Mouse (Mus musculus): ENCODE results near the gene Crb1. TPM values are rescaled to one million over a fixed set of nuclear protein-coding genes. Genes with fewer than 3 reads are reported as not detected.

Gene Crb1
- total RNA-seq, 1 experiment from 2014 or later = not detected

GRCm38 (mm10) chr1:139223804-139224203 is 153.1 kb downstream of the Crb1 start:
- no peak for DNase-seq

DNA sequence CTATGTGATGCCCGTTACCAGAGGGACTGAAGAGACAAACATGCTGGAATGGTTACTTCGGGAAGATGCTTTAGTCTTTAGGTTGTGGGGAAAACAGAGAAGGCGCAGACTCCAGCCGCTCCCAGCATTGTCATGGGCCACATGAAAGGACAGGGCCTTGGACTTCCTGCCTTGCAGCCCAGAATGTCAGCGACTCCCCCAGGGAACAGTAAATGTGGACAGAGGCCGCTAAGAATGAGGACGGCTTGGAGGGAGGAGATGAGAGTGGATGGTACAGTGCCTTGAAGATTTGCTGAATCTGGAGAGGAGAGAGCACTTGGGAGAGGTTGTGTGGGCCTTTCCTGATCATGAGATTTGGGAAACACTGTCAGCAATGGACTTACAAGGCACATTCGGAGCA is 161.6 kb downstream of the Crb1 start:
- DNase-seq = no peak

DNA sequence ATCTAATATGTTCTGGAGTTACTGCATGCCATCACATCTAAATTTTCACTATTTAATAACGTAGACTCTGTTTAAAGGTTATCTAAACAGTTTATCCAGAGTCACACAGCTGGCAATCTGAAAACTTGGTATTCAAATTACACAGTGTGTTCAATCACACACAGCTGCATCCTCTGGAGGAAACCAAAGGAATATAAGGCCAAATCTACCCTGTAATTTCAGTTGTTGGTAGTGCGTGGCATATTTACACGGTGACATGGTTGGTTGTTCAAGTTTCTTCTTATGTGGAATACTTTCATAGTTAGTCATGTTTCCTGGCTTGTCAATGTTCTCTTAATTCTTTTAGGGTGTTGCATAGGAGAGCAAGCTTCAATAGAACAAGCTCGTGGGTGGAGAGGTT is 166.4 kb downstream of the Crb1 start:
- DNase-seq = no peak

GRCm38 (mm10) chr1:139209796-139210195 is 167.1 kb downstream of the Crb1 start:
- peak; percentile 67 for DNase-seq

- DNase-seq = no peak
These were observed 170.6 kb downstream of the Crb1 start for GRCm38 (mm10) chr1:139206259-139206658.

DNA sequence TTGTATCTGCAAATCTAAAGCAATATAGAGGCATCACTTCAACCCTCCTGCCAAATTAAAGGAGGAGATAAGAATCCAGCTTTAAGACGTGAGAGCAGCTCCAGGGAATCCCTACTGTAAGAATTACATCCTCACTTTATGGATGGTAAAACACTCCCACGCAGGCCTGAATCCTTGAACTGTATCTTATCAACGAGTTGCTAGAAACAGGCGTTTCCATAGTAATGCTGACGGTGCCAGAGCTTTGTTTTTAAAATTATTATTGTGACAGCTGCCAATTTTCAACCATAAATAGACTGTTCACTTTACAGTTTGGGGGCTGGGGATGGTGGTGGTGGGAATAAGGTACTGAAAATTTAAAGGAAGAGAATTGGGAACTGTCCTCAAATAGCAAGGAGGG is 173.9 kb downstream of the Crb1 start:
- no peak for DNase-seq

DNA sequence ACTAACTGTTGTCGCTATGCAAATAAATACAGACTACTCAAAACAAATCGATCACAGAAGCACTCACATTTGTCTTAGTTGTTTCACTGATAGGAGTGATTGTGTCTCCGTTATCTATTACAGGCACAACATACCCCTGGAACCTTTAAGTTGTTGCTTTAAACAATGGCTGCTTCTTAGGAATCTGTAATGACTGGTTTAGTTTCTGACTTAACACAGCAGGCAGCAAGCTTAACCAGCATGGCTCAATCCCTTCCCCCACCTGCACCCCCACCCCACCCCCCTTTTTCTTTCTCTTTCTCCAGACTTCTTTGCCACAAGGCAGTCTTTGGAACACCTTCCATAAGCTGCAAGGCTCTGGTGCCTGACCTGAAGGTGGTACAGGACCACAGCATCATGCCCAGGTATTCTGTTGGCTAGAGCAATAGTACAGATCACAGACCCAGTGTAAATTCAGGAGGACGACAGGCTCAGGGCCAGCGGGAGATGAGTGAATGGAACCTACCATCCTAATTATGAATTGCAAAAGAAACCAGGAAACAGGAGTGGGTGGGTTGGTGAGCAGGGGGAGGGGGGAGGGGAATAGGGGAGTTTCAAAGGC is 182.4 kb downstream of the Crb1 start:
- no peak for DNase-seq

DNA sequence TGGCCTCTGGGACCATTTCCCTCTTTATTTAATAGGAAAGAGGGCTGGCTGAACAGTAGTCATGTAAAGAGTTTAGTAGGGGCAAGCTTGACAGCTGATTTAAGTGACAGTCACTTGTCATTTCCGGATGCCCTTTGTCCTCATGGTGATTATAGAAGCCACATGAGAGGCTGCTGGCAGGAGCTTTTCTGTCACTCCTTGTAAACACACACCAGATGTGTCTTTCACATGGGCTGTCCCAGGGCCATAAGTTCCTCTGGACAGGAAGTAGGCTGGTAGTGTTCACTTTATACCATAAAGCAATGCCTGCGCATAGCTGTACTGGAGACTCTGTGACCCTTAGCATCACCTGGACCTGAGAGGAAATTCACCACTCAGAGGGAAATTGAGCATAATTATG is 182.9 kb downstream of the Crb1 start:
- DNase-seq = no peak

DNA sequence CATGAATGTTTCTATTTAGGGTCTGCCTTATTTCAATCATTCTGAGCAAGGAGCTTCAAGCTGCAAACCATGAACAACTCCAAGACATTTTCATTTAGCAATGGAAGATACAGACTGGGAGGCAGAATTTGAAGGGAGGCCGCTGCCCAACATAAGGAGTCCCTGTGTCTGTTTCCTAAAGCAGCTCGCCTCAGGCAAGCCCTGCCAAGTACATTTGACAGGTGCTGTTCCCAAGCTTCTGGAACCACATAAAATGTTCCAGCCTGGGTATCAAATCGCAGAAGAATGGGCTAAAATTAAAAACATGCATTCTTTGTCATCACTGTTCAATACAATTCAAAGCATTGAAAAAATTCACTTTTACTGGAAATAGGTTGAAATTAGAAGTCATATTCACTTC is 184.3 kb downstream of the Crb1 start:
- no peak for DNase-seq

GRCm38 (mm10) chr1:139180481-139181149 is 196.3 kb downstream of the Crb1 start:
- no peak for DNase-seq

GRCm38 (mm10) chr1:139179707-139180106 is 197.2 kb downstream of the Crb1 start:
- DNase-seq = no peak

- DNase-seq = no peak
These were observed 202.7 kb downstream of the Crb1 start for GRCm38 (mm10) chr1:139174058-139174832.

DNA sequence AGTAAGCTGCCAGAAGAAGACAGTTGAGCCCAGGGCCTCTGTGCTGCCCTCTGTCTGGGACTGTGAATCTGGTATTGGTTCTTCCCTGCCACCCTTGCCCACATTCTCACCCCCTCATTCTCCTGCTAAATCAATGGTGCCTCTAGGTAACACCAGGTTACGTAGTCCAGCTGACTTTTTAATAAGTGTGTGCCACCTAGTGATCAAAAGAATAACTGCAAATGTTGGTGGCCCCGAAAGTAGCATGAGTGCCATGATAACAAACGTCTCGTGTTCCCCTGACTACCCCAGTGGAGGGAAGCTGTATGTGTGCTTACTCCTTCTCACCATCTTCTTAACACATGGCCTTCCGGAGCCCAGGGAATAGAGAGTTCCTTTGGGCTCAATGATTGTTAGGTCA is 214.1 kb downstream of the Crb1 start:
- no peak for DNase-seq

DNA sequence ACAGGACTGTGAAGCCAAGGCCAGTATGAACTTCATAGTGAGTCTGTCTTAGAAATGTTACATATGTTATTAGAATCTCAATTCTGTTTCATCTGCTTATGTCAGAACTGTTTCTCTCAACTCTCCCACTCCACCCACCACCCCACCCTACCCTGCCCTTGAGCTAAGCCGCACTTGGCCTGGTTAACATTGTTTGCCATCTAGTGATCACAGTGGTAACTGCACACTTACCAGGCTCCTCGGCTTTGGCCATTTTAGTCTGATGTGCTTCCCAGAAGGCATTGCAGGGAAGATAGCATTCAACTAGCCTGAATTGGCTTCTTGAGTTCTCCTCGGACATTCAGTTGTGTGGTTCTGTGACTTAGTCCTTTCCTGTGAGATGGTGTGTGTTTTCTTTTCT is 215.3 kb downstream of the Crb1 start:
- no peak for DNase-seq

DNA sequence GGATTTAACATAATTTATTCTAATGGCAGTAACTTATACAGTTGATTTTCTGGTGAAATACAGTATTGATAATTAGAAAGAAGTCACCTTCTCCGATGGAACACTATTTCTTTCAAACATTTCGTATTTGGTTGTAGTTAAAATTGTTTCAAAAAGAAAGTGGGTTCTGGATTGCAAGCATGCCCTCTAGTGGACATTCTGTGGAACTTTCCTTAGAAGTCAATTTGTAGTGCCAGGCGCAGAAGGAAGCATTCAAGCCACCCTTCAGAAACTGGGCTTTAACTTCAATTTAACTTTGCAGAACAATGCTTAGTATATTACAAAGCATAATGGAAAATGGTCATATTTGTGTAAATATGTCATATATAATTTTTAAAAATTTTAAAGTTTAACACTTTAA is 220.5 kb downstream of the Crb1 start:
- no peak for DNase-seq

DNA sequence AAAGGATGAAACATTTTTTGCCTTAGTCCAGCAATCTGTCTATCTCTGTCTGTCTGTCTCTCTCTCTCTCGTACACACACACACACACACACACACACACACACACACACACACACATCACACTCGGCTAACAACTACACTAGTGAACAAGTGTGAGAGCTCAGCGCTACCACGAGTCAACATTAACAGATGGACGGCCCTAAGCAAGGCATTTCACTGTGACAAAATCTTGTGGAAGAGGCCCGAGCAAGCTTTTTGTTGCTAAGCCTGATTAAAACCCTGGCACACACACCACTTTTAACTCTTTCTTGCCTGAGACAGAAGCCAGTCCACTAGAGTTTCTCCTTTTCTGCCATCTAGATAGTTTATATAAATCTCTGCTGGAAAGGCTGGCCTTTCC is 223.4 kb downstream of the Crb1 start:
- DNase-seq = no peak

DNA sequence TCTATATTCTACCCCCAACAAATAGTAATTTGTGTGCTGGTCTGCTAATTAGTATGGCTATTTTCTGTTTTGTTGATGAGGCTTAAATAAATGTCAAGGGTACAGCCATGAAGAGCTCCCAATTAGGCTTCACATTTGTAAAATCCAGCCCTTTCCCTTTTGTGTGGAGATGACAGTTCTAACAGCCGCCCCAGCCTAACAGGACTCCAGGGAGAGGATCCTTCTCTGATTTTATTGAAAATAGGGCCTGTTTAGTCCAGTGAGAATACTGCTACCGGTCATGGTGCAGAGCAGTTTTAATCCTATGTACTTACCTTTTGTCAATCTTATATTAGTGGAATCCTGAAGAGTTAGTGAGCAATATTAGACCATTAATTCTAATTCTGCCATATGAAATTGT is 223.9 kb downstream of the Crb1 start:
- no peak for DNase-seq

Other genes starting within 250 kb of the Crb1 start
- 41.2 and 46.2 TPM in 2 replicates for gene Zbtb41, start 45.2 kb upstream of the Crb1 start, total RNA-seq (2021)
- gene Aspm, start 77.7 kb upstream of the Crb1 start, total RNA-seq (2021) = 3.5 and 5.5 TPM in 2 replicates
- 3.2 TPM in 1 of 2 replicates, not detected in the other for gene F13b, start 124.6 kb upstream of the Crb1 start, total RNA-seq (2021)
- gene Cfhr1, start 183.2 kb upstream of the Crb1 start, total RNA-seq (2021) = 1.7 TPM in 1 of 2 replicates, not detected in the other